Mouse (Mus musculus) kidney, embryonic 16.5 days (tissue): ENCODE data around the gene Tmem247. TPM values are rescaled to one million over a fixed set of nuclear protein-coding genes. Genes with fewer than 3 reads are reported as not detected.

ENCODE experiments used
- polyA plus RNA-seq: library from polyadenylated mRNA; unstranded; fragments of >200 nt; fragmentation: Nextera tagmentation; extraction: Ambion mirVana; gene quantifications from 2 replicates; pipeline ENCODE4 v1.2.1, GENCODE M21; 2015

Gene Tmem247
- polyA plus RNA-seq, 1 experiment from 2014 or later, result not detected

Other genes with a start within 250 kb of the Tmem247 start
- gene Epas1, start 163.6 kb upstream of the Tmem247 start, polyA plus RNA-seq, result 10.0 and 12.3 TPM in 2 replicates
- not detected in 2 replicates for gene Atp6v1e2, start 30.5 kb downstream of the Tmem247 start, polyA plus RNA-seq
- gene Rhoq, start 45.7 kb downstream of the Tmem247 start, polyA plus RNA-seq, result 12.9 and 14.0 TPM in 2 replicates
- gene Pigf, start 108.1 kb downstream of the Tmem247 start, polyA plus RNA-seq, result 37.9 and 41.5 TPM in 2 replicates
- 136 and 140 TPM in 2 replicates for gene Cript, start 108.2 kb downstream of the Tmem247 start, polyA plus RNA-seq
- gene Socs5, start 190.3 kb downstream of the Tmem247 start, polyA plus RNA-seq, result 14.7 and 15.6 TPM in 2 replicates